Mouse (Mus musculus): ENCODE results near the gene Mrps15. TPM values are rescaled to one million over a fixed set of nuclear protein-coding genes. Genes with fewer than 3 reads are reported as not detected.

Mrps15 gene
- 63.5 and 74.9 TPM in 2 replicates for polyA plus RNA-seq (2015; fragmentation: Nextera tagmentation; extraction: Ambion mirVana)

- DNase-seq (ENCODE audit: low spot score) (peak; percentile 94), ATAC-seq (peak; percentile 97)
- peak within 1 kb of the TSS; percentile 82 for H3K4me3 ChIP-seq (ENCODE audit: low read depth, low read length)
- H3K4me1 ChIP-seq (ENCODE audit: insufficient read depth, low read depth, low read length), result peaks cover 7% of the 10 kb centered on the region; the same call in 1 of the 2 replicates
- no peaks in the 10 kb centered on the region for H3K9me3 ChIP-seq (ENCODE audit: low read length)
- peak within 1 kb of the TSS; percentile 60 for H3K27ac ChIP-seq (ENCODE audit: low read length)
- H3K36me3 ChIP-seq (ENCODE audit: insufficient read depth, low read length), result peaks cover 5% of the 10 kb centered on the region; the same call in 1 of the 2 replicates
- H3K27me3 ChIP-seq (replicated peaks; ENCODE audit: insufficient read depth, low read length), result no peaks in the 10 kb centered on the region
- TF ChIP-seq CTCF (IDR thresholded peaks at IDR 0.05) (no peak), EP300 (IDR thresholded peaks at IDR 0.05) (peak; percentile 49; the same call in 1 of the 2 replicates)
- H3K9ac ChIP-seq (replicated peaks; ENCODE audit: low read depth), result peak within 1 kb of the TSS; percentile 63
- 1% methylated on average over 53 of the region's 56 CpGs for WGBS
- peak within 1 kb of the TSS; percentile 85 for H3K4me2 ChIP-seq (replicated peaks; ENCODE audit: low read depth, low read length)
These were observed at the start of gene Mrps15 for GRCm38 (mm10) chr4:126046851-126047585. Mrps15 (plus strand) TSS chr4:126046925.

GRCm38 (mm10) chr4:125997826-125998225, 48.9 kb upstream of the Mrps15 start:
- no peak overlapping the region for H3K4me2 ChIP-seq (replicated peaks; ENCODE audit: low read depth, low read length)
- no peak overlapping the region for H3K27ac ChIP-seq (ENCODE audit: low read length)
- TF ChIP-seq CTCF (IDR thresholded peaks at IDR 0.05), result no peak
- no peak for TF ChIP-seq EP300 (IDR thresholded peaks at IDR 0.05)
- ATAC-seq (no peak), DNase-seq (ENCODE audit: low spot score) (no peak)
- 80% methylated on average over 2 of the region's 2 CpGs for WGBS
- H3K36me3 ChIP-seq (ENCODE audit: insufficient read depth, low read length), result no peaks in the 10 kb centered on the region
- no peak overlapping the region for H3K9ac ChIP-seq (replicated peaks; ENCODE audit: low read depth)
- H3K4me1 ChIP-seq (ENCODE audit: insufficient read depth, low read depth, low read length), result no peaks in the 10 kb centered on the region
- H3K27me3 ChIP-seq (replicated peaks; ENCODE audit: insufficient read depth, low read length), result no peaks in the 10 kb centered on the region
- no peak overlapping the region for H3K4me3 ChIP-seq (ENCODE audit: low read depth, low read length)
- no peaks in the 10 kb centered on the region for H3K9me3 ChIP-seq (ENCODE audit: low read length)

- Histone ChIP-seq H3K27ac (ENCODE audit: low read length) (no peak overlapping the region), H3K36me3 (ENCODE audit: insufficient read depth, low read length) (no peaks in the 10 kb centered on the region), H3K4me2 (replicated peaks; ENCODE audit: low read depth, low read length) (no peak overlapping the region), H3K4me1 (ENCODE audit: insufficient read depth, low read depth, low read length) (no peaks in the 10 kb centered on the region), H3K4me3 (ENCODE audit: low read depth, low read length) (no peak overlapping the region), H3K9me3 (ENCODE audit: low read length) (no peaks in the 10 kb centered on the region), H3K9ac (replicated peaks; ENCODE audit: low read depth) (no peak overlapping the region), H3K27me3 (replicated peaks; ENCODE audit: insufficient read depth, low read length) (no peaks in the 10 kb centered on the region)
- 75% methylated on average over 12 of the region's 12 CpGs for WGBS
- DNase-seq (ENCODE audit: low spot score), result no peak
- no peak for ATAC-seq
- no peak for TF ChIP-seq CTCF (IDR thresholded peaks at IDR 0.05)
- no peak for TF ChIP-seq EP300 (IDR thresholded peaks at IDR 0.05)
These were observed 45.2 kb upstream of the Mrps15 start for GRCm38 (mm10) chr4:126001311-126002199.

GRCm38 (mm10) chr4:126017676-126018332, 28.9 kb upstream of the Mrps15 start:
- 64% methylated on average over 7 of the region's 7 CpGs for WGBS
- ATAC-seq (peak; percentile 58), DNase-seq (ENCODE audit: low spot score) (peak; percentile 17)
- Histone ChIP-seq H3K4me3 (ENCODE audit: low read depth, low read length) (no peak overlapping the region), H3K27me3 (replicated peaks; ENCODE audit: insufficient read depth, low read length) (no peaks in the 10 kb centered on the region), H3K9me3 (ENCODE audit: low read length) (no peaks in the 10 kb centered on the region), H3K4me2 (replicated peaks; ENCODE audit: low read depth, low read length) (no peak overlapping the region), H3K27ac (ENCODE audit: low read length) (no peak overlapping the region), H3K9ac (replicated peaks; ENCODE audit: low read depth) (no peak overlapping the region), H3K4me1 (ENCODE audit: insufficient read depth, low read depth, low read length) (no peaks in the 10 kb centered on the region), H3K36me3 (ENCODE audit: insufficient read depth, low read length) (no peaks in the 10 kb centered on the region)
- no peak for TF ChIP-seq CTCF (IDR thresholded peaks at IDR 0.05)
- TF ChIP-seq EP300 (IDR thresholded peaks at IDR 0.05), result no peak

DNA sequence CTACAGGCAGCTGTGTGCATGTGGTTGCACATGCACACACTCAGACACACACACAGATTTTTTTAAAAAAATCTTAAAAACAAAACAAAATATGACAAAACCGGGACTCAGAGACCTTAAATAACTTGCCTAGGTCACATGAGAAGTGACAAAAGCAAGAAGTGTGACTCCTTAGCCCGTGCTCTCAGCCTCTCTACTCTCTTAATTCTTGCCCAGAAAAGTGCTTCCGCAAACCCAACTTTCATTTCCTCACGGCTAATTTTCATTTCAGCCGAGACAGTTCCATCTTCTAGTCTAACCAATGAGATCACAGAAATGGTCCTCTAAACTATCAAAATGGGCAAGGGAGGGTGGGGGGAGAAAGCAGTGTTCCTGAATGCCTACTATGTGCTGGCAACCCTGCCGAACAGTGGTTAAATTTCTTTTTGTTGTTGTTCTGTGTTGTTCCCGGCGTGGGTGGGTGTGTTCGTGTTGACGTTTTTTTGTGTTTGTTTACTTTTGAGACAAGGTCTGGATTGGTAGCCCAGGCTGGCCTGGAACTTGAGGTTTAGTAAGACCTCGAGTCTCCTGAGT, 27.7 kb upstream of the Mrps15 start:
- ATAC-seq, result no peak
- peak; percentile 17 for DNase-seq (ENCODE audit: low spot score)
- TF ChIP-seq CTCF (IDR thresholded peaks at IDR 0.05) (no peak), EP300 (IDR thresholded peaks at IDR 0.05) (no peak)
- Histone ChIP-seq H3K4me1 (ENCODE audit: insufficient read depth, low read depth, low read length) (no peaks in the 10 kb centered on the region), H3K36me3 (ENCODE audit: insufficient read depth, low read length) (no peaks in the 10 kb centered on the region), H3K27me3 (replicated peaks; ENCODE audit: insufficient read depth, low read length) (no peaks in the 10 kb centered on the region), H3K4me2 (replicated peaks; ENCODE audit: low read depth, low read length) (no peak overlapping the region), H3K4me3 (ENCODE audit: low read depth, low read length) (no peak overlapping the region), H3K9ac (replicated peaks; ENCODE audit: low read depth) (no peak overlapping the region), H3K9me3 (ENCODE audit: low read length) (no peaks in the 10 kb centered on the region), H3K27ac (ENCODE audit: low read length) (no peak overlapping the region)
- WGBS, result 60% methylated on average over 11 of the region's 11 CpGs

Measured in lung, postnatal 0 days (tissue).